Mouse (Mus musculus): Measurements from ENCODE around the gene Kif2c. TPM values are rescaled to one million over a fixed set of nuclear protein-coding genes. Genes with fewer than 3 reads are reported as not detected.
A peak's percentile ranks its signal among the peaks of the same experiment; 100 is the strongest.

Kif2c gene
- polyA plus RNA-seq, 1 experiment from 2014 or later: 47.7 TPM

GRCm38 (mm10) chr4:117132794-117133143 is 49.7 kb downstream of the Kif2c start:
- Histone ChIP-seq H3K4me3 (peak overlapping the region; percentile 85), H3K27me3 (replicated peaks) (peaks cover 39% of the 10 kb centered on the region), H3K9ac (peak overlapping the region; percentile 84; the same call in 1 of the 2 replicates), H3K4me1 (peaks cover 40% of the 10 kb centered on the region), H3K9me3 (replicated peaks) (no peaks in the 10 kb centered on the region), H3K36me3 (peaks cover 24% of the 10 kb centered on the region), H3K4me2 (peak overlapping the region; percentile 99), H3K27ac (no peak overlapping the region)
- 20% methylated on average over 11 of the region's 11 CpGs for WGBS (ENCODE audit: insufficient replicate concordance)
- ATAC-seq: no peak

- H3K4me1 ChIP-seq: peaks cover 40% of the 10 kb centered on the region
- no peaks in the 10 kb centered on the region for H3K9me3 ChIP-seq (replicated peaks)
- H3K9ac ChIP-seq: no peak overlapping the region
- no peak overlapping the region for H3K27ac ChIP-seq
- H3K4me3 ChIP-seq: peak overlapping the region; percentile 85; the same call in 1 of the 2 replicates
- 45% methylated on average over 7 of the region's 7 CpGs for WGBS (ENCODE audit: insufficient replicate concordance)
- H3K4me2 ChIP-seq: peak overlapping the region; percentile 99
- H3K27me3 ChIP-seq (replicated peaks): peaks cover 39% of the 10 kb centered on the region
- H3K36me3 ChIP-seq: peaks cover 24% of the 10 kb centered on the region
- no peak for ATAC-seq
These were observed 50.3 kb downstream of the Kif2c start for GRCm38 (mm10) chr4:117131890-117132793.

GRCm38 (mm10) chr4:117131198-117131597 is 51.2 kb downstream of the Kif2c start:
- Histone ChIP-seq H3K27me3 (replicated peaks) (peaks cover 39% of the 10 kb centered on the region), H3K9me3 (replicated peaks) (no peaks in the 10 kb centered on the region), H3K27ac (no peak overlapping the region), H3K4me1 (peaks cover 41% of the 10 kb centered on the region), H3K4me3 (no peak overlapping the region), H3K36me3 (peaks cover 24% of the 10 kb centered on the region), H3K4me2 (no peak overlapping the region), H3K9ac (no peak overlapping the region)
- 75% methylated on average over 6 of the region's 6 CpGs for WGBS (ENCODE audit: insufficient replicate concordance)
- ATAC-seq: no peak

GRCm38 (mm10) chr4:117130790-117131189 is 51.6 kb downstream of the Kif2c start:
- no peak overlapping the region for H3K4me2 ChIP-seq
- H3K4me1 ChIP-seq: peaks cover 41% of the 10 kb centered on the region
- no peak overlapping the region for H3K27ac ChIP-seq
- no peaks in the 10 kb centered on the region for H3K9me3 ChIP-seq (replicated peaks)
- peaks cover 24% of the 10 kb centered on the region for H3K36me3 ChIP-seq
- ATAC-seq: no peak
- no peak overlapping the region for H3K9ac ChIP-seq
- peaks cover 39% of the 10 kb centered on the region for H3K27me3 ChIP-seq (replicated peaks)
- 79% methylated on average over 6 of the region's 6 CpGs for WGBS (ENCODE audit: insufficient replicate concordance)
- H3K4me3 ChIP-seq: no peak overlapping the region

- peaks cover 34% of the 10 kb centered on the region for H3K27me3 ChIP-seq (replicated peaks)
- no peak overlapping the region for H3K9ac ChIP-seq
- no peak for ATAC-seq
- H3K4me2 ChIP-seq: no peak overlapping the region
- H3K36me3 ChIP-seq: peaks cover 24% of the 10 kb centered on the region
- WGBS (ENCODE audit: insufficient replicate concordance): 78% methylated on average over 33 of the region's 33 CpGs
- no peak overlapping the region for H3K27ac ChIP-seq
- H3K4me3 ChIP-seq: no peak overlapping the region
- H3K4me1 ChIP-seq: peaks cover 44% of the 10 kb centered on the region
- no peaks in the 10 kb centered on the region for H3K9me3 ChIP-seq (replicated peaks)
These were observed 54.3 kb downstream of the Kif2c start for GRCm38 (mm10) chr4:117127991-117128686.

- no peak for ATAC-seq
- WGBS (ENCODE audit: insufficient replicate concordance): 63% methylated on average over 9 of the region's 9 CpGs
- Histone ChIP-seq H3K9me3 (replicated peaks) (no peaks in the 10 kb centered on the region), H3K36me3 (peaks cover 24% of the 10 kb centered on the region), H3K4me3 (no peak within 1 kb of the TSS), H3K4me2 (peak within 1 kb of the TSS; percentile 35; the same call in 1 of the 2 replicates), H3K4me1 (peaks cover 35% of the 10 kb centered on the region), H3K9ac (no peak within 1 kb of the TSS), H3K27ac (peak within 1 kb of the TSS; percentile 65), H3K27me3 (replicated peaks) (peaks cover 20% of the 10 kb centered on the region)
These were observed 55.7 kb downstream of the Kif2c start, which contains the start of gene Tctex1d4 for GRCm38 (mm10) chr4:117126675-117127290. Tctex1d4 (plus strand) TSS chr4:117126794.

- Histone ChIP-seq H3K9ac (no peak overlapping the region), H3K36me3 (peaks cover 18% of the 10 kb centered on the region), H3K27me3 (replicated peaks) (peaks cover 13% of the 10 kb centered on the region), H3K4me3 (no peak overlapping the region), H3K4me1 (peaks cover 42% of the 10 kb centered on the region), H3K9me3 (replicated peaks) (no peaks in the 10 kb centered on the region), H3K4me2 (peak overlapping the region; percentile 35; the same call in 1 of the 2 replicates), H3K27ac (peak overlapping the region; percentile 65)
- peak; percentile 33; the same call in 1 of the 2 replicates for ATAC-seq
- WGBS (ENCODE audit: insufficient replicate concordance): 38% methylated on average over 15 of the region's 15 CpGs
These were observed 56.3 kb downstream of the Kif2c start for GRCm38 (mm10) chr4:117125910-117126674.

- no peak for ATAC-seq
- H3K27ac ChIP-seq: peak within 1 kb of the TSS; percentile 65
- H3K27me3 ChIP-seq (replicated peaks): peaks cover 7% of the 10 kb centered on the region
- H3K36me3 ChIP-seq: peaks cover 17% of the 10 kb centered on the region
- no peak within 1 kb of the TSS for H3K4me3 ChIP-seq
- no peaks in the 10 kb centered on the region for H3K9me3 ChIP-seq (replicated peaks)
- 35% methylated on average over 8 of the region's 8 CpGs for WGBS (ENCODE audit: insufficient replicate concordance)
- H3K4me1 ChIP-seq: peaks cover 45% of the 10 kb centered on the region
- H3K4me2 ChIP-seq: peak within 1 kb of the TSS; percentile 35
- peak within 1 kb of the TSS; percentile 27 for H3K9ac ChIP-seq
These were observed 57.0 kb downstream of the Kif2c start, which contains the start of gene Btbd19 for GRCm38 (mm10) chr4:117125348-117125909. Btbd19 (minus strand) TSS chr4:117125725.

GRCm38 (mm10) chr4:117124518-117125347 is 57.7 kb downstream of the Kif2c start:
- ATAC-seq: no peak
- peak overlapping the region; percentile 65 for H3K27ac ChIP-seq
- peaks cover 15% of the 10 kb centered on the region for H3K36me3 ChIP-seq
- peak overlapping the region; percentile 35 for H3K4me2 ChIP-seq
- H3K9ac ChIP-seq: peak overlapping the region; percentile 27
- WGBS (ENCODE audit: insufficient replicate concordance): 21% methylated on average over 14 of the region's 14 CpGs
- no peaks in the 10 kb centered on the region for H3K27me3 ChIP-seq (replicated peaks)
- H3K4me3 ChIP-seq: no peak overlapping the region
- no peaks in the 10 kb centered on the region for H3K9me3 ChIP-seq (replicated peaks)
- peaks cover 50% of the 10 kb centered on the region for H3K4me1 ChIP-seq

- Histone ChIP-seq H3K4me1 (peaks cover 55% of the 10 kb centered on the region), H3K9me3 (replicated peaks) (no peaks in the 10 kb centered on the region), H3K27me3 (replicated peaks) (no peaks in the 10 kb centered on the region), H3K36me3 (peaks cover 14% of the 10 kb centered on the region), H3K9ac (no peak overlapping the region), H3K27ac (peak overlapping the region; percentile 65), H3K4me3 (no peak overlapping the region), H3K4me2 (peak overlapping the region; percentile 35)
- no peak for ATAC-seq
- WGBS (ENCODE audit: insufficient replicate concordance): 49% methylated on average over 3 of the region's 3 CpGs
These were observed 58.3 kb downstream of the Kif2c start for GRCm38 (mm10) chr4:117124218-117124517.
